Comparison of ENCODE assay signal across 12 mouse cellular contexts in the genomic region with DNA sequence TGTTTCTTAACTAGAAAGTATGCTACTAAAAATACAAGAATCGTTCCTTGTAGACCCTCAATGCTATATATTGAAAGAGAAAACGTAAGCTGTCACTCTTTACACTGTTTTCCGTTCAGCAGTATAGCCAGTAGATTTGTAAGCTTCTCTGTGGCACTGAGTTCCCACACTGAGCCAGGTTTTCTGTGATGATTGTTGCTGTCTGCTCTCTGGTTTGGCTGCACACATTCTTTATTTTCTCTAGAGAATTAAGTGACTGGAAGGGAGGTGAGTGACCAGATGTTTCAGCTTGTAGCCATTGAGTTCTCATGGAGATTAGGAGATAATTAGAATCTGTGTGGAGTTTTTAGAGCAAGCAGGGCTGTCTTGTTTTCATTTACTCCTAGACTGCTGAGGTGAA. TPM values are rescaled to one million over a fixed set of nuclear protein-coding genes. Genes with fewer than 3 reads are reported as not detected.
A peak's percentile ranks its signal among the peaks of the same experiment; 100 is the strongest.
DNase-seq lines count a peak whose midpoint lies in the region; ATAC-seq and TF ChIP-seq lines count a peak whose summit lies in the region.
"Had no signal": no experiment of that assay in that cellular context is flagged by ENCODE, and none has a peak within 500 bp of the region (broad histone marks: within the 10 kb centered on the region; RNA-seq: fewer than 3 reads in every experiment).

No protein-coding gene starts in this region.

- no peak overlapping the region for H3K4me3 ChIP-seq in heart, embryonic 11.5 days (ENCODE audit: low read depth, low read length)
- H3K4me3 ChIP-seq in midbrain, embryonic 11.5 days (ENCODE audit: low read depth, low read length): no peak overlapping the region
- H3K4me3 ChIP-seq in midbrain, embryonic 15.5 days: no peak overlapping the region
- no peak overlapping the region for H3K4me3 ChIP-seq in midbrain, embryonic 14.5 days (replicated peaks; ENCODE audit: low read depth, low read length)
- H3K4me3 ChIP-seq: layer of hippocampus, adult 2 months had no signal

- WGBS in heart, embryonic 11.5 days (ENCODE audit: insufficient replicate concordance): 52% methylated on average over 3 of the region's 3 CpGs
- WGBS in midbrain, embryonic 11.5 days: 47% methylated on average over 3 of the region's 3 CpGs
- 46% methylated on average over 3 of the region's 3 CpGs for WGBS in midbrain, embryonic 15.5 days
- WGBS in midbrain, embryonic 14.5 days: 55% methylated on average over 3 of the region's 3 CpGs

- no peak overlapping the region for H3K9ac ChIP-seq in heart, embryonic 11.5 days (ENCODE audit: low read depth, low read length)
- H3K9ac ChIP-seq in midbrain, embryonic 11.5 days (ENCODE audit: low read length): no peak overlapping the region
- H3K9ac ChIP-seq in midbrain, embryonic 15.5 days: no peak overlapping the region
- H3K9ac ChIP-seq in midbrain, embryonic 14.5 days (replicated peaks; ENCODE audit: low read length): no peak overlapping the region

- no peak overlapping the region for H3K27ac ChIP-seq in heart, embryonic 11.5 days (ENCODE audit: low read depth, low read length)
- no peak overlapping the region for H3K27ac ChIP-seq in midbrain, embryonic 11.5 days (ENCODE audit: low read depth, low read length)
- H3K27ac ChIP-seq in midbrain, embryonic 15.5 days: no peak overlapping the region
- H3K27ac ChIP-seq in midbrain, embryonic 14.5 days (replicated peaks; ENCODE audit: low read depth, low read length): no peak overlapping the region
- H3K27ac ChIP-seq: layer of hippocampus, adult 2 months had no signal

- TF ChIP-seq POLR2A in brain, embryonic 14.5 days (IDR thresholded peaks at IDR 0.05; ENCODE audit: borderline replicate concordance, extremely low read depth, insufficient read depth, insufficient read length, poor library complexity, severe bottlenecking): no peak

- H3K9me3 ChIP-seq in heart, embryonic 11.5 days (replicated peaks; ENCODE audit: control insufficient read depth, low read length): no peaks in the 10 kb centered on the region
- no peaks in the 10 kb centered on the region for H3K9me3 ChIP-seq in midbrain, embryonic 11.5 days (ENCODE audit: control insufficient read depth, low read length)
- H3K9me3 ChIP-seq in midbrain, embryonic 15.5 days: no peaks in the 10 kb centered on the region
- H3K9me3 ChIP-seq in midbrain, embryonic 14.5 days (ENCODE audit: control insufficient read depth, low read length): no peaks in the 10 kb centered on the region

- no peaks in the 10 kb centered on the region for H3K27me3 ChIP-seq in heart, embryonic 11.5 days (ENCODE audit: control insufficient read depth, insufficient read depth, low read length)
- H3K27me3 ChIP-seq in midbrain, embryonic 11.5 days (ENCODE audit: control insufficient read depth, insufficient read depth, low read length): no peaks in the 10 kb centered on the region
- no peaks in the 10 kb centered on the region for H3K27me3 ChIP-seq in midbrain, embryonic 15.5 days (replicated peaks)
- H3K27me3 ChIP-seq in midbrain, embryonic 14.5 days (ENCODE audit: control insufficient read depth, insufficient read depth, low read length): no peaks in the 10 kb centered on the region

- TF ChIP-seq CTCF in brain, embryonic 14.5 days (IDR thresholded peaks at IDR 0.05; ENCODE audit: borderline replicate concordance, extremely low read depth, insufficient read depth, insufficient read length): no peak

- H3K36me3 ChIP-seq in heart, embryonic 11.5 days (ENCODE audit: control insufficient read depth, insufficient read depth, low read length): no peaks in the 10 kb centered on the region
- no peaks in the 10 kb centered on the region for H3K36me3 ChIP-seq in midbrain, embryonic 11.5 days (ENCODE audit: control insufficient read depth, insufficient read depth, low read length)
- H3K36me3 ChIP-seq in midbrain, embryonic 15.5 days (replicated peaks): no peaks in the 10 kb centered on the region
- H3K36me3 ChIP-seq in midbrain, embryonic 14.5 days (ENCODE audit: control insufficient read depth, insufficient read depth, low read length): no peaks in the 10 kb centered on the region

- no peak for ATAC-seq in heart, embryonic 11.5 days (replicated peaks; ENCODE audit: insufficient number of reproducible peaks, low FRiP score, low TSS enrichment)
- ATAC-seq in midbrain, embryonic 11.5 days (ENCODE audit: low FRiP score): no peak
- ATAC-seq in midbrain, embryonic 15.5 days (replicated peaks): no peak
- ATAC-seq in midbrain, embryonic 14.5 days (ENCODE audit: low FRiP score, low TSS enrichment): no peak

- no peak for DNase-seq in heart, adult 18-20 months
- DNase-seq in midbrain, embryonic 11.5 days (ENCODE audit: low spot score, missing footprints): peak; percentile 72
- DNase-seq in brain, embryonic 14.5 days (ENCODE audit: low read depth): peak; percentile 46
- DNase-seq in midbrain, embryonic 14.5 days: peak; percentile 23
- no peak for DNase-seq in layer of hippocampus, postnatal 10 days (ENCODE audit: low spot score in 2 of 2)
- DNase-seq: cerebellum, adult 9-11 months; kidney, adult 18-20 months; lung, postnatal 10 days; thymus, postnatal 14 days had no signal

- H3K4me1 ChIP-seq in heart, embryonic 11.5 days (ENCODE audit: control insufficient read depth, insufficient read depth, low read length): peaks cover 12% of the 10 kb centered on the region
- H3K4me1 ChIP-seq in midbrain, embryonic 11.5 days (ENCODE audit: control insufficient read depth, insufficient read depth, low read length): peaks cover 15% of the 10 kb centered on the region
- H3K4me1 ChIP-seq in midbrain, embryonic 15.5 days: peaks cover 28% of the 10 kb centered on the region
- peaks cover 20% of the 10 kb centered on the region for H3K4me1 ChIP-seq in midbrain, embryonic 14.5 days (ENCODE audit: control insufficient read depth, insufficient read depth, low read length)

- H3K4me2 ChIP-seq in heart, embryonic 11.5 days: peak overlapping the region; percentile 12; the same call in 1 of the 2 replicates
- H3K4me2 ChIP-seq in midbrain, embryonic 11.5 days: 0 out of 2 replicates have a peak overlapping the region, but pooled peaks have one; percentile 5
- no peak overlapping the region for H3K4me2 ChIP-seq in midbrain, embryonic 15.5 days
- H3K4me2 ChIP-seq in midbrain, embryonic 14.5 days (ENCODE audit: low read length): no peak overlapping the region

RNA-seq across cellular contexts. Expression of gene Znrf2, which starts 3.0 kb away (rescaled TPM):
- 3.1 and 3.2 TPM in 2 replicates for polyA plus RNA-seq in heart, embryonic 11.5 days (2014; fragmentation: Nextera tagmentation; extraction: Ambion mirVana)
- 10 to 100 TPM; 17.7 to 18.1 TPM for total RNA-seq in heart, adult 18-20 months (2021)
- 2.9 and 3.5 TPM in 2 replicates for polyA plus RNA-seq in midbrain, embryonic 11.5 days (2014; fragmentation: Nextera tagmentation; extraction: Ambion mirVana)
- 6.3 and 6.6 TPM in 2 replicates for polyA plus RNA-seq in midbrain, embryonic 15.5 days (2015; fragmentation: Nextera tagmentation; extraction: Ambion mirVana)
- polyA plus RNA-seq in brain, embryonic 14.5 days (2012; rRNA removed): 19.3 and 19.6 TPM in 2 replicates
- 8.8 and 11.6 TPM in 2 replicates for polyA plus RNA-seq in midbrain, embryonic 14.5 days (2014; fragmentation: Nextera tagmentation; extraction: Ambion mirVana)
- total RNA-seq in layer of hippocampus, postnatal 10 days (2021): 10 to 100 TPM; 44.1 to 50.0 TPM

Comparison
In these comparisons a context has a peak if more than half of its experiments do, and no peak if none do; other contexts are left out.
1. H3K4me2 ChIP-seq: peak in heart, embryonic 11.5 days (single experiment) and midbrain, embryonic 11.5 days (single experiment); none in midbrain, embryonic 15.5 days (single experiment) and midbrain, embryonic 14.5 days (single experiment).
2. DNase-seq: peak in midbrain, embryonic 11.5 days (single experiment), brain, embryonic 14.5 days (single experiment) and midbrain, embryonic 14.5 days (single experiment); none in heart, adult 18-20 months (0 of 2) and layer of hippocampus, postnatal 10 days (0 of 2).